Mouse (Mus musculus) testis, adult 2 months (tissue): ENCODE data around the gene Fryl. TPM values are rescaled to one million over a fixed set of nuclear protein-coding genes. Genes with fewer than 3 reads are reported as not detected.
A peak's percentile ranks its signal among the peaks of the same experiment; 100 is the strongest.

ENCODE experiments used
- H3K27ac ChIP-seq: fragments of 200-500 bp; 2 replicates; pipeline ENCODE4 v1.5.1; 2012; ENCODE audit warnings: low read depth, low read length; ENCODE audit not compliant: control insufficient read depth, insufficient read depth
- H3K27me3 ChIP-seq: fragments of 200-500 bp; 2 replicates; pipeline ENCODE4 v1.6.1; 2012; ENCODE audit warnings: mild to moderate bottlenecking, low read length, moderate library complexity; ENCODE audit not compliant: control insufficient read depth, insufficient read depth
- H3K36me3 ChIP-seq: fragments of 200-500 bp; 2 replicates; pipeline ENCODE4 v1.6.1; 2012; ENCODE audit warnings: mild to moderate bottlenecking, low read length; ENCODE audit not compliant: control insufficient read depth, insufficient read depth
- H3K4me1 ChIP-seq: fragments of 200-500 bp; 2 replicates; pipeline ENCODE4 v1.6.1; 2012; ENCODE audit warnings: low read length; ENCODE audit not compliant: control insufficient read depth, insufficient read depth
- H3K4me3 ChIP-seq: fragments of 200-500 bp; 2 replicates; pipeline ENCODE4 v1.5.1; 2012; ENCODE audit warnings: low read depth, mild to moderate bottlenecking, low read length, moderate library complexity, mixed read lengths; ENCODE audit not compliant: control insufficient read depth
- CTCF ChIP-seq: fragments of 200-500 bp; IDR thresholded peaks from 2 replicates; pipeline ENCODE4 v1.5.1; 2012; ENCODE audit warnings: low read depth, mild to moderate bottlenecking, inconsistent platforms, low read length, moderate library complexity; ENCODE audit not compliant: control insufficient read depth, insufficient read depth, insufficient replicate concordance
- POLR2A ChIP-seq: fragments of 200-500 bp; IDR thresholded peaks from 2 replicates; pipeline ENCODE4 v1.6.1; 2012; ENCODE audit warnings: low read depth, mild to moderate bottlenecking, inconsistent platforms, low read length, moderate library complexity; ENCODE audit not compliant: control insufficient read depth
- polyA plus RNA-seq: library from polyadenylated mRNA; depleted of rRNA; stranded (reverse); fragments of >200 nt; gene quantifications from 2 replicates; pipeline ENCODE4 v1.2.3, GENCODE M21; 2012

The Fryl gene
- polyA plus RNA-seq, 1 experiment: 21.6 TPM

GRCm38 (mm10) chr5:73168769-73169272, 87.6 kb downstream of the Fryl start:
- no peak for TF ChIP-seq CTCF
- no peak for TF ChIP-seq POLR2A
- H3K4me1 ChIP-seq: no peaks in the 10 kb centered on the region
- no peak overlapping the region for H3K27ac ChIP-seq
- H3K36me3 ChIP-seq: no peaks in the 10 kb centered on the region
- H3K4me3 ChIP-seq: no peak overlapping the region
- H3K27me3 ChIP-seq: no peaks in the 10 kb centered on the region

DNA sequence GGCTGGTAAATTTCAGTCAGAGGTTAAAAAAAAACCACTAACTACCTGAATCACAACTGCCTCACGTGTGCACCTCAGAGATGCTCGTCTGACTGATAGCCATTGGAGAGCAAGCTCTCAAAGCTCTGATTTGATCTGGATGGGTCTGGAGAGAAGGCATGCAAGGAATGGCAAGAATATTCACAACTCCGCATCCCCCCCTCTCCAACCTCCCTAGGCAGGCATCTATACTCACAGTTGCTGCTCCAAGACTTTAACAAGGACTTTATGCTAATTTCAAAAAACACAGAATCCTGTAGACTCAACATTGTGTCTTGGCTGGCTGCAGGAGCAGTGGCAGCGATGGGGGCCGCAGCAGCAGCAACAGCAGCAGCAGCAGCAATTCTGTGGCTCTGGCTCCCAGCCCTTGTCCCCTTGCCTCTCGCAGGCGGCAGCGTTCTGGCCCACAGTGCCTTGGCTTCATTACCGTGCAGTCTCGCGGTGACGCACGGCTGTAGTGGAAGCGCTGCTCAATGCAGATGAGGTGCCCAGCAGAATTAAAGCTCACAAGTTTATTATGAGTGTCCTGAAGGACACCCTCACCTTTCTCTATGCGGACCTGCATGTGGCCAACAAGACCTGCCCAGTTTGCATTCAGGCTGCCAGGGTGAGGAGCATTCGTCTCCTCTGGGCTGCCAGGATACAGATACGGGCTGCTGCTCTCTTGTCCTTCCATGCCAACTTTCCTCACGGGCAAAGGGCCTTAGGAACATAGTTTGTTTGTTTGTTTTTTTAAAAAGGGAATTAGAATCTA, 88.2 kb downstream of the Fryl start:
- no peak overlapping the region for H3K4me3 ChIP-seq
- no peak overlapping the region for H3K27ac ChIP-seq
- H3K27me3 ChIP-seq: no peaks in the 10 kb centered on the region
- no peaks in the 10 kb centered on the region for H3K36me3 ChIP-seq
- TF ChIP-seq CTCF (no peak), POLR2A (no peak)
- no peaks in the 10 kb centered on the region for H3K4me1 ChIP-seq

DNA sequence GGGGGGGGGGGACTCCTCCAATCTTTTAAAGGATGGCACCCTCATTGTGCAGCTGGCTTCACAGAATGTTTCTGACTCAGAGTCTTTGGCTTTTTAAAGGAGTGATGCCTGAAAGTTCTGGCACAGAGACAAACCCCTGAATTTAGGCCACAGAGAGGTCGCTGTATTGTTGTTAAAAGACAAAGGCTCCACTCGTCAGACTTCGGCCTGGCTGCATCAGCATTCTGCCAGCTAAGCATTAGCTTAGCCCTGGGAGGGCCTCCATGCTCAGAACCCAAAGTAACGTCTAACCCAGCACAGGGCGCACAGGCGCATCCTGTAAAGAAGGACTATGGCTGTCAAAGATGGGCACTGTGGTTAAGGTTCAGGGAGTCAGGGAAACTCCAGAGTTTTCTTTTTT, 92.4 kb downstream of the Fryl start:
- Histone ChIP-seq H3K27ac (no peak overlapping the region), H3K36me3 (no peaks in the 10 kb centered on the region), H3K4me1 (no peaks in the 10 kb centered on the region; the same call in 1 of the 2 replicates), H3K4me3 (no peak overlapping the region), H3K27me3 (no peaks in the 10 kb centered on the region)
- TF ChIP-seq CTCF: no peak
- no peak for TF ChIP-seq POLR2A

GRCm38 (mm10) chr5:73162492-73162891, 93.9 kb downstream of the Fryl start:
- no peaks in the 10 kb centered on the region for H3K27me3 ChIP-seq
- H3K27ac ChIP-seq: no peak overlapping the region
- no peak for TF ChIP-seq CTCF
- no peak for TF ChIP-seq POLR2A
- no peaks in the 10 kb centered on the region for H3K36me3 ChIP-seq
- H3K4me1 ChIP-seq: no peaks in the 10 kb centered on the region; the same call in 1 of the 2 replicates
- H3K4me3 ChIP-seq: no peak overlapping the region

GRCm38 (mm10) chr5:73160440-73160839, 96.0 kb downstream of the Fryl start:
- Histone ChIP-seq H3K27ac (no peak overlapping the region), H3K4me1 (peaks cover 12% of the 10 kb centered on the region), H3K4me3 (no peak overlapping the region), H3K27me3 (no peaks in the 10 kb centered on the region), H3K36me3 (no peaks in the 10 kb centered on the region)
- TF ChIP-seq POLR2A (no peak), CTCF (no peak)

DNA sequence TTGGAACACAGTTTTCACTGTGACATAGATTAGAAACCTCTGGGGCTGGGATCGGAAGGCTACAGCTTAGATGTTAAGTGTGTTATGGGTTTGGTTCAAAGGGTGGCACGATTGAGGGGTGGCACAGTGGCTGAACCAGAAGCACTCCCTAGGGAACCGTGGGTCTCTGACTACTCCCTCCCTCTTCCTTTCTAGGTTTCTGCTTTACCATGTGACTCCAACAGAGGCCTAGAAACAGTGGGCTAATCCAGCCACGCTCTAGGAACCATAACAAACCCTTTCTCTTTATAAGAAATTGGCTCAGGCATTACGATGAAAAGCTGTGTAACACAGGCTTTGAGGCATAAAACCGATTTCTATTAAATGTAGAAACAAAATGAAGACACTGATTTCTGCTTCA, 98.9 kb downstream of the Fryl start:
- TF ChIP-seq POLR2A (no peak), CTCF (no peak)
- H3K4me1 ChIP-seq: peaks cover 12% of the 10 kb centered on the region

DNA sequence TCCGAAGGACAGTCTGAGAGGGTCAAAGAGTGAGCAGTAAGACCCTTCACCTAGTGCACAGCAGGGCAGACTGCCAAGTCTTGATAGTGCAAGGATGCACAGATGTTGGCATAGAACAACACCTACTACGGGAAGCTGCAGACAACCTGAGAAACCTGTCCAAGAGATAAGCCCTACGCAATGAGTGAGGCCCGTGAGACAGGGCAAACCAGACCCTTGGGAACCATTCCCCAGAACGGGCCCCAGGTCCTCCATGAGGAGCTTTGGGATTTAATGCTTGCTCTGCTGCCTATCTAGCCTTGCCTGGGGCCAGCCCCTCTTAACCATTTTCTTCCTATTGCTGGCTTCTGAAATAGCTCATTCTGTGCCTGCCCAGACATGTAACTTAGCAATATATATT, 99.4 kb downstream of the Fryl start:
- no peak for TF ChIP-seq POLR2A
- TF ChIP-seq CTCF: no peak
- Histone ChIP-seq H3K4me3 (no peak overlapping the region), H3K27ac (peak overlapping the region; percentile 9), H3K27me3 (no peaks in the 10 kb centered on the region), H3K4me1 (peaks cover 12% of the 10 kb centered on the region), H3K36me3 (no peaks in the 10 kb centered on the region)

More for the DNA sequence above, 98.9 kb downstream of the Fryl start:
- H3K27ac ChIP-seq: no peak overlapping the region; the same call in 1 of the 2 replicates
- H3K27me3 ChIP-seq: no peaks in the 10 kb centered on the region
- no peaks in the 10 kb centered on the region for H3K36me3 ChIP-seq
- no peak overlapping the region for H3K4me3 ChIP-seq
